Mouse (Mus musculus): Measurements from ENCODE around the gene Bhlha9. TPM values are rescaled to one million over a fixed set of nuclear protein-coding genes. Genes with fewer than 3 reads are reported as not detected.
"Not testable (repeated sequence)": the region's sequence is repeated elsewhere in the genome, so short reads cannot be mapped to it uniquely, and the experiment has no call there.

The Bhlha9 gene
- total RNA-seq, 4 experiments from 2014 or later = 3.3 to 4.8 (median 3.8) TPM

- no peak for DNase-seq (ENCODE audit: low spot score in 2 of 2)
Measured at GRCm38 (mm10) chr11:76661790-76662468, 10.3 kb upstream of the Bhlha9 start.

DNA sequence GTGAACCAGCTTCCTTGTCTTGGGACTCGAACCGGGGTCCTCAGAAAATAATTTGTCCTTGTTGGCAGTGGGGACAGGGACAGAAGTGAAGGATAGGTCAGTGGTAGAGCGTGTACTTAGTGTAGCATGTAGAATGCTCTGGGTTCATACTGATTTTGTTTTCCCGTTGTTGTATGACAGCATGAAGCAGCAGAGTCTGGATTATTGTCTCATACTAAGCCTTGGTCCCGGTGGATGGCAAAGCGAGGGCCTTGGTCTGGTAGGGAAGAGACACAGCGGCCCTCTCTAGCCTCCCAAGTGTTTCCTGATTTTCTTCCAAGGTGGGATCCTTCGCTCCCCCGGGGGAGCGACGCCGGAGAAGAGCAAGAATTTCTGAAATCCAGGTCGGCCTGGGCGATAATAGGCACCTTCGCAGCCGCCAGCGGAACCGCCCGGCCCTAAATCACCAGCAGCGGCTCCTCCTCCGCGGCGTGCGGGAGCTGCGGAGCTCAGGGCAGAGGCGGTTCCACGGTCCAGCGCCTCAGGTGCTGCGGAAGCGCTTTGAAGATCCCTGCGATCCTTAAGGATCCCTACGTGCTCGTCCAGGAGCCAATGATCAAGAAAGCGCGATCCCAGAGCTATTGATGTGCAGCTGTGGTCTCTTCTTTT, 6.1 kb upstream of the Bhlha9 start:
- no peak for DNase-seq (ENCODE audit: low spot score in 2 of 2)

DNA sequence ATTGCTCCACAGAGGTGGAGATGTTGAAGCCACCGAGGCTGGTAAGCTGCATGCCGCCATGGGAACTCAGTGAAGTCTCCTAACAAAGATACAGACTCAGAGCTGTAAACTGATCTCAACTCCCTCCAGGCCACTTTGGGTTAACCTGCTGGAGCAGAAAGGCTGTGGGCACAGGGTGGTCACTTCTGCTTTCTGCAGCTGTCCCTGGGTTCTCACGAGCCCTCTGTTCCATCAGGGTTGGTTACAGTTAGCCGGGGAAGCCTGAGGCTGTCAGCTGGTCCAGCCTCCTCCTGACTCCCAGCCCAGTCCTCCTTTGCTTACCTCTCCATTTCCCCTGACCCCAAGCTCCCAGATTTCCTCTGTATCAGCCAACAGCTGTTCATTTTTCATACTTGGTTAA, 4.5 kb upstream of the Bhlha9 start:
- DNase-seq (ENCODE audit: low spot score in 2 of 2) = no peak

DNA sequence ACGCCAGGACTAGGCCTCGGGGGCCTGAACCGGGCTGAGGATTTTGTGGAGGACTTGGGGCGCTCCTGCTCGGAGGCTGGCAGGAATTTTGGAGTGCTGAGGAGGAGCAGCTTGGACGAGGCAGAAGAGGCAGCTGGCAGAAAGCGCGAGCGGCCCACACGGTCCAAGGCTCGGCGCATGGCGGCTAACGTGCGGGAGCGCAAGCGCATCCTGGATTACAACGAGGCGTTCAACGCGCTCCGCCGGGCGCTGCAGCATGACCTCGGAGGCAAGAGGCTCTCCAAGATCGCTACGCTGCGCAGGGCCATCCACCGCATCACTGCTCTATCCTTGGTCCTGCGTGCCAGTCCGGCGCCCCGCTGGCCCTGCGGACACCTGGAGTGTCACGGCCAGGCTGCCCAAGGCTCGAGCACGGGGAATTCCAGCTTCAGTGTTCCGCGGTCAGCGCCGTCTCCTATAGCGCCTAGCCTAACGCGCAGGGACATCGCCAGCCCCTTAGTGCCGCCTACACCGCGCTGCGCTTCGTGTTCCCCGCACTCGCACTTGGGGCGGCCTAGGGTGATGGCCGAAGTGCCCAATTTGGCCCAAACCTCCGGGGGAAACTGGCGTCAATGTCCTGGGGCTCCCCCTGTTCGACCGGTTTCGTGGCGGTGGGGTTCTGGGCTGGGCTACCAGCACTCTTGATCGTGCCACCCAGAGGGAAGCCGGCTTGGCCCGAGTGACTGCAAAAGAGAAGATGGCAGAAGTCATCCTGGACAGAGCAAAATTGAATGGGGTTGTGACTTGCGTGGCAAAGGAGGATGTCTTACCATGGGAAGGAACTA, 503 bp downstream of the Bhlha9 start:
- peak; percentile 44 to 74 for DNase-seq (ENCODE audit: low spot score in 2 of 2)

- no peak for DNase-seq (ENCODE audit: low spot score in 2 of 2)
Measured at GRCm38 (mm10) chr11:76674199-76674598, 1.9 kb downstream of the Bhlha9 start.

GRCm38 (mm10) chr11:76674704-76675103, 2.4 kb downstream of the Bhlha9 start:
- no peak for DNase-seq (ENCODE audit: low spot score in 2 of 2)

DNA sequence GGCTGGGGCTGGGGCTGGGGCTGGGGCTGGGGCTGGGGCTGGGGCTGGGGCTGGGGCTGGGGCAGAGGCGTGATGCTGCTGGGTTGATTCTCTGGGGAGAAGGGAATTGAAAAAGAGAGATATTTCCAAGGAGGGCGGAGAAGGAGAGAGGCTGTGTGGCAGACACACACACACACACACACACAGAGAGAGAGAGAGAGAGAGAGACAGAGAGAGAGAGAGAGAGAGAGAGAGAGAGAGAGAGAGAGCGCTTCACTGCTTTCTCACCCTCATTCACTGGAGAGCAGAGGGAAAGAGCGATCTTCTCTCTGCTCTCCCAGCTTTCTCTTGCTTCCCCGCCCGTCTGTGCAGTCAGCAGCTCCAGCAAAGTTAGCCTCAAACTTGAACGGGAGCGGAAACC, 7.2 kb downstream of the Bhlha9 start, which contains the start of gene Trarg1:
Gene Trarg1 (plus strand): TSS at position 301 of the 400 bp plus-strand sequence.
- not testable (repeated sequence) for DNase-seq (ENCODE audit: low spot score in 2 of 2)

DNA sequence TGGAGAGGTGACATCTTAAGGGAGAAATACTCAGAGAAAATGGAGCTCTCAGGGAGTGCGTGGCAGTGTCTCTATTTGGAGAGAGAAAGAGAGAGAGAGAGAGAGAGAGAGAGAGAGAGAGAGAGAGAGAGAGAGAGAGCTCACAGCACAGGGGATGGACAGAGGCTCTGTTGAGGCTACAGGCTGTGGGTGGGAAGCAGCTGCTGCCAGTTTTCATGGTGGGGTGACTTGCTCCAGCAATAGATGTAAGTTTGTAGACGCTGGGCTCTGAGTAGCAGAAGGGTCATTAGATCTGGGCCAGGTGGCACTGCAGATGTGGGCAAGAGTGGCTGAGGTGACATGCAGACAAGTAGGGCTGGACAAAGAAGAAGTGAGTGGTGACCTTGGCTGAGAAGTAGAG, 13.3 kb downstream of the Bhlha9 start:
- DNase-seq (ENCODE audit: low spot score in 2 of 2) = no peak

- DNase-seq (ENCODE audit: low spot score in 2 of 2) = no peak
Measured at GRCm38 (mm10) chr11:76692096-76692495, 19.8 kb downstream of the Bhlha9 start.

- no peak for DNase-seq (ENCODE audit: low spot score in 2 of 2)
Measured at GRCm38 (mm10) chr11:76695810-76696209, 23.5 kb downstream of the Bhlha9 start.

- no peak for DNase-seq (ENCODE audit: low spot score in 2 of 2)
Measured at GRCm38 (mm10) chr11:76699626-76700025, 27.4 kb downstream of the Bhlha9 start.

- DNase-seq (ENCODE audit: low spot score in 2 of 2) = no peak
Measured at GRCm38 (mm10) chr11:76707656-76708055, 35.4 kb downstream of the Bhlha9 start.

GRCm38 (mm10) chr11:76708066-76708465, 35.8 kb downstream of the Bhlha9 start:
- no peak for DNase-seq (ENCODE audit: low spot score in 2 of 2)

DNA sequence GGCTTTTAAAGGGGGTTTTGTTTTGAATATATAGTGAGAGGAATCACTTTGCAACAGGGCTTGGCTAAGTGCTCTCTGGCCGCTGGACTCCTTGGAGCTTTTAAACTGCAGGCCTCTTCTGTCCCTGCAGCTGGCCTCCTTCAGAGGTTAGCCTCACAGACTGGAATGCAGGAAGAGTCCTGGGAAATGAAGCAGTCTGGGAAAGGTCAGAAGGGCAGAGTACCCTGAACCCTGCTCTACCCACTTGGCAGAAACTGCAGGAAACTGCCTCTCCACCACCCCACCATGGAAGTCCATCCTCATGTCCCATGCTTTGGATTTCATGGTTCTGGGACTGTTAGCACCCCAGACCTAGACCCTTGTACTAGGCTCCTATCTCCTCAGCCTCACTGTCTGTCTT, 36.6 kb downstream of the Bhlha9 start:
- no peak for DNase-seq (ENCODE audit: low spot score in 2 of 2)

- DNase-seq (ENCODE audit: low spot score in 2 of 2) = no peak
Measured at GRCm38 (mm10) chr11:76709625-76710452, 37.6 kb downstream of the Bhlha9 start.

DNA sequence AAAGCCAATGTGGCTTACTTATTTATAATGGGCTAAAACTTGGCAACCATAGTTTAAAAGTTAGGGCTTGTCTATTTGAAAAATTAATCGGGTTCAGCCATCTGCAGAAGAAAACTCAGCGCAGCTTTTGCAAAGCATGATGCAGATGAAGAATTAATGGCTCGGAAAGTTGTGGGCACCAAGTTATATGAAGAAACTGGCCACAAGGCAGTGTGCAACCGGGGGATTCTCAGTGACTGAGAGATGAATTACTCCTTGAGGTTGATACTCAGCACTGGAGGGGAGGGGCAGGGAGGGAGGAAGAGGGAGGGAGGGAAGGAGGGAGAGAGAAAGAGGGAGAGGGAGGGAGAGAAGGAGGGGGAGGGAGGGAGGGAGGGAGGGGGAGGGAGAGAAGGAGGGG, 44.7 kb downstream of the Bhlha9 start:
- DNase-seq (ENCODE audit: low spot score in 2 of 2) = no peak

Other genes starting within 250 kb of the Bhlha9 start
- gene Abr, start 50.2 kb upstream of the Bhlha9 start, total RNA-seq (2022) = 100 to 1,000 TPM; 464 to 480 (median 470) TPM
- under 1 TPM; 0.39 to 0.57 (median 0.46) TPM for gene Trarg1, start 7.3 kb downstream of the Bhlha9 start, total RNA-seq (2022)
- gene Gosr1, start 91.1 kb downstream of the Bhlha9 start, total RNA-seq (2022) = 10 to 100 TPM; 44.1 to 69.8 (median 54.0) TPM
- 10 to 100 TPM; 62.5 to 68.6 (median 64.4) TPM for gene Cpd, start 174.5 kb downstream of the Bhlha9 start, total RNA-seq (2022)
- not detected for gene Tmigd1, start 229.7 kb downstream of the Bhlha9 start, total RNA-seq (2022)